Mouse (Mus musculus): ENCODE measurements around the gene Abcg8. TPM values are rescaled to one million over a fixed set of nuclear protein-coding genes. Genes with fewer than 3 reads are reported as not detected.

Gene Abcg8
- polyA plus RNA-seq, 1 experiment from 2014 or later: 0.09 TPM

DNA sequence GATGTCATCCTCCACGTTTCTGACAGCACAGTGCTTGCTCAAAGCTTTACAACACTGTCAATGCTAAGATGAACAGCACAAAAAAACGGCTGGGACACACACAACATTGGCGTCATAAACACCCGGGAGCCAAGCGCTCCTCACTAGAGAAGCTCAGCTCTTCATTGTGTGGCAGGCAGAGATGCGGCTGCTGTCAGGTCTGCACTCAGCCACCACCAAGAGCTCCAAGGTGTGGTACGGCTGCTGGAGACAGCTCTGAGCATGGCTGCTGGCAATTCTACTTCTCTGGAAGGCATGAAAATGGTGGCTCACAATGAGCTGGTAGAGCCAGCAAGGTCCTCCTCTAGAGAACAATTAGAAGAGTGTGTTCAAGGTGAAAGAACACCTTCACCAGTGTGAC lies 32.7 kb downstream of the Abcg8 start:
- Histone ChIP-seq H3K27ac (replicated peaks; ENCODE audit: low read depth, low read length) (peak overlapping the region; percentile 63), H3K4me2 (ENCODE audit: low read length) (no peak overlapping the region), H3K36me3 (ENCODE audit: control insufficient read depth, insufficient read depth, low read length) (peaks cover 24% of the 10 kb centered on the region; the same call in 1 of the 2 replicates), H3K27me3 (ENCODE audit: control insufficient read depth, insufficient read depth, low read length) (no peaks in the 10 kb centered on the region), H3K4me1 (ENCODE audit: control insufficient read depth, insufficient read depth, low read length) (peaks cover 9% of the 10 kb centered on the region; the same call in 1 of the 2 replicates), H3K4me3 (replicated peaks; ENCODE audit: low read depth, low read length) (no peak overlapping the region), H3K9ac (replicated peaks; ENCODE audit: low read length) (no peak overlapping the region), H3K9me3 (ENCODE audit: control insufficient read depth, low read length) (no peaks in the 10 kb centered on the region)
- WGBS: 85% methylated on average over 7 of the region's 7 CpGs
- ATAC-seq (ENCODE audit: low FRiP score, low TSS enrichment): no peak
- no peak for DNase-seq

DNA sequence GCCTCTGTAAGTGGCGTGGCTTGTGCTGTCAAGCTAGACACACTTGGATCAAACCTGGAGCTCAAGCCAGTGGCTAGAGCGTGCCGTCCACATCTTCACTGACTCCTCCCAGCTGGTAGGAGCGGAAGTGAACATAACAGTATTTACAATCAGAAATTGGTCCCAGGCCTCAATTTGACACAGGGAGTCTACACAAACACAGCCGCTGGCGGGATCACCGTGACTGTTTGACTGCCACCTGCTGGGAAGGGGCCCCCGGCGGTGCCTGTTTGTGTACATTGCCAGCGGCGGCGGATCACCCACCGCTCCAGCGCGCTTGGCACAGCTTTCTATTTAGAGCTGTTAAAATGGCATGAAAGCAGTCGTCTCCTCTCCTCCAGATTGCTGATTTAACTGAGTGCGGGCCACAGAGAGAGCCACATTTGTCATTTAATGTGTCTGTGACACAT lies 33.3 kb downstream of the Abcg8 start:
- DNase-seq: peak; percentile 81
- H3K9ac ChIP-seq (replicated peaks; ENCODE audit: low read length): no peak overlapping the region
- 40% methylated on average over 17 of the region's 17 CpGs for WGBS
- H3K27me3 ChIP-seq (ENCODE audit: control insufficient read depth, insufficient read depth, low read length): no peaks in the 10 kb centered on the region
- no peak overlapping the region for H3K4me2 ChIP-seq (ENCODE audit: low read length)
- peaks cover 9% of the 10 kb centered on the region; the same call in 1 of the 2 replicates for H3K4me1 ChIP-seq (ENCODE audit: control insufficient read depth, insufficient read depth, low read length)
- H3K36me3 ChIP-seq (ENCODE audit: control insufficient read depth, insufficient read depth, low read length): peaks cover 22% of the 10 kb centered on the region; the same call in 1 of the 2 replicates
- no peaks in the 10 kb centered on the region for H3K9me3 ChIP-seq (ENCODE audit: control insufficient read depth, low read length)
- no peak for ATAC-seq (ENCODE audit: low FRiP score, low TSS enrichment)
- H3K27ac ChIP-seq (replicated peaks; ENCODE audit: low read depth, low read length): peak overlapping the region; percentile 63
- H3K4me3 ChIP-seq (replicated peaks; ENCODE audit: low read depth, low read length): no peak overlapping the region

GRCm38 (mm10) chr17:84713563-84714164 lies 37.6 kb downstream of the Abcg8 start:
- Histone ChIP-seq H3K4me1 (ENCODE audit: control insufficient read depth, insufficient read depth, low read length) (peaks cover 15% of the 10 kb centered on the region), H3K4me2 (ENCODE audit: low read length) (no peak overlapping the region), H3K4me3 (replicated peaks; ENCODE audit: low read depth, low read length) (no peak overlapping the region), H3K36me3 (ENCODE audit: control insufficient read depth, insufficient read depth, low read length) (peaks cover 17% of the 10 kb centered on the region; the same call in 1 of the 2 replicates), H3K27ac (replicated peaks; ENCODE audit: low read depth, low read length) (no peak overlapping the region), H3K9me3 (ENCODE audit: control insufficient read depth, low read length) (no peaks in the 10 kb centered on the region), H3K27me3 (ENCODE audit: control insufficient read depth, insufficient read depth, low read length) (no peaks in the 10 kb centered on the region), H3K9ac (replicated peaks; ENCODE audit: low read length) (no peak overlapping the region)
- ATAC-seq (ENCODE audit: low FRiP score, low TSS enrichment): no peak
- peak; percentile 32 for DNase-seq
- 55% methylated on average over 18 of the region's 18 CpGs for WGBS

DNA sequence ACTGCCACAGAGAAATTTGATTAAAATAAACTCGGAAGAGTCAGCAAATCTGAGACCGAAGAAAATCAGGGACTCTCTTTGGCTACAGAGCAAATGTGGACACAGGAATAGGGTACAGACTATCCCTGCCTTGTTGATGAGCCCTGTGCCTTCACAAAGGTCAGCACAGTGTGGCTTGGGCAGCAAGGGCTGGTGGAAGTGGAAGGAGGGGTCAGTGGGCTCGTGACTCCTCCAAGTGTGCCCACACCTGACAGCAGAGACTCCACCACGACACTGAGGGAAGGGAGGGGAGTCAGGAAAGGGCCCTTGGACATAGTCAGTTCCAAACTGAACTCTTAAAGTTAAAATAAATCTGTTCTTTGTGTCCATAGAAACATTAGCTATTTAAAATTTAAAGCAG lies 38.8 kb downstream of the Abcg8 start:
- Histone ChIP-seq H3K36me3 (ENCODE audit: control insufficient read depth, insufficient read depth, low read length) (peaks cover 13% of the 10 kb centered on the region; the same call in 1 of the 2 replicates), H3K9me3 (ENCODE audit: control insufficient read depth, low read length) (no peaks in the 10 kb centered on the region), H3K9ac (replicated peaks; ENCODE audit: low read length) (no peak overlapping the region), H3K4me3 (replicated peaks; ENCODE audit: low read depth, low read length) (no peak overlapping the region), H3K27ac (replicated peaks; ENCODE audit: low read depth, low read length) (no peak overlapping the region), H3K27me3 (ENCODE audit: control insufficient read depth, insufficient read depth, low read length) (no peaks in the 10 kb centered on the region), H3K4me1 (ENCODE audit: control insufficient read depth, insufficient read depth, low read length) (peaks cover 6% of the 10 kb centered on the region), H3K4me2 (ENCODE audit: low read length) (no peak overlapping the region)
- WGBS: 53% methylated on average over 4 of the region's 4 CpGs
- ATAC-seq (ENCODE audit: low FRiP score, low TSS enrichment) (no peak), DNase-seq (no peak)

DNA sequence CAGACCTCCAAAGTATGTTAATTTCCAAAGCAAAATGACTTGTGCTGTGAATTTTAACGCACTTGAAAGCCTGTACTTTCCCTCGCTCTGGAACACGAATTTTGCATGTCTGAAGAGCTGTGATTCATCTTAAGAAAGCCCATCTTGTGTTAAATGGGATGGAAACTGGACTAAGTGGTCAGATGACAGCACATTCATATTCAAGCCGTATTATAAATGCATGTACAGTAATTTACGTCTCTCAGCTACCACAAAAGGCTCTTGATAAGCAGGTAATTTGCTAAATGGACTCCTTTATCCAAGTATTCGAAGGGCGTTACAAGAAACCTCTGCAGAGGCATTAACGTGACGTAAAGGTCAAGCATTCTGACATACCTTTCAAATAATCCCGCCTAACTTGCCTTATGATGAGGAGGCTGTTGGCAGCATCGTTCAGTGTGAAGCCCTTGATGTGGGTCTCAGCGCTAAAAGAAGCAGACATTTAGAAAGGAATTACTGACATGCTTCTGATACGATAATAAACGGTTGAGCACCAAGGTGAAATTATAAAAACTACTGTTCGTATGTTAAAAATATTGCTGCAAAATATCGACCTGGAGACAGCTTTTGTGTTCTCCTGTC lies 40.3 kb downstream of the Abcg8 start:
- Histone ChIP-seq H3K27ac (replicated peaks; ENCODE audit: low read depth, low read length) (no peak overlapping the region), H3K9me3 (ENCODE audit: control insufficient read depth, low read length) (no peaks in the 10 kb centered on the region), H3K27me3 (ENCODE audit: control insufficient read depth, insufficient read depth, low read length) (no peaks in the 10 kb centered on the region), H3K4me1 (ENCODE audit: control insufficient read depth, insufficient read depth, low read length) (peaks cover 6% of the 10 kb centered on the region), H3K4me2 (ENCODE audit: low read length) (no peak overlapping the region), H3K4me3 (replicated peaks; ENCODE audit: low read depth, low read length) (no peak overlapping the region), H3K36me3 (ENCODE audit: control insufficient read depth, insufficient read depth, low read length) (peaks cover 13% of the 10 kb centered on the region; the same call in 1 of the 2 replicates), H3K9ac (replicated peaks; ENCODE audit: low read length) (no peak overlapping the region)
- ATAC-seq (ENCODE audit: low FRiP score, low TSS enrichment) (no peak), DNase-seq (peak; percentile 21)
- WGBS: 50% methylated on average over 16 of the region's 16 CpGs

DNA sequence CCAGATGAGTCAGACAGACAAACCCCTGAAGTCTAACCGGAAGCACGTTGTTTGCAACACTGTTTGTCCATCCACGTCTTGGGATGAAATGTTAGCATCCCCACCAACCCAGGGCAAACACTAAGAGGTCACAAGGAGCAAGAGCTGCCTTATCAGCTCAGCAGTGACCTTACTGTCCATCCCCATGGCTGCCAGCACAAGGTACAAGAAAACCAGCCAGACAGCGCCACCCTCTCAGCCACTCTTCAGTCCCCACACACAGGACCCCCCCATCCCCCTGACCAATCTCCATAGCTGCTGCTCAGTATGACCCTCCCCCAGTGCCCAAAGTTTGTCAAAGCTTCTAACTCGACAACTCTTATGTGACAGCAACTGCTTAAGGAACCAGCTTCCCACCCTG lies 41.3 kb downstream of the Abcg8 start:
- no peak for DNase-seq
- H3K27ac ChIP-seq (replicated peaks; ENCODE audit: low read depth, low read length): no peak overlapping the region
- no peaks in the 10 kb centered on the region for H3K9me3 ChIP-seq (ENCODE audit: control insufficient read depth, low read length)
- no peak overlapping the region for H3K4me3 ChIP-seq (replicated peaks; ENCODE audit: low read depth, low read length)
- H3K36me3 ChIP-seq (ENCODE audit: control insufficient read depth, insufficient read depth, low read length): peaks cover 17% of the 10 kb centered on the region
- no peak overlapping the region for H3K4me2 ChIP-seq (ENCODE audit: low read length)
- 85% methylated on average over 5 of the region's 5 CpGs for WGBS
- H3K9ac ChIP-seq (replicated peaks; ENCODE audit: low read length): no peak overlapping the region
- peaks cover 6% of the 10 kb centered on the region for H3K4me1 ChIP-seq (ENCODE audit: control insufficient read depth, insufficient read depth, low read length)
- ATAC-seq (ENCODE audit: low FRiP score, low TSS enrichment): no peak
- H3K27me3 ChIP-seq (ENCODE audit: control insufficient read depth, insufficient read depth, low read length): no peaks in the 10 kb centered on the region

GRCm38 (mm10) chr17:84719105-84719504 lies 43.0 kb downstream of the Abcg8 start:
- Histone ChIP-seq H3K4me2 (ENCODE audit: low read length) (no peak overlapping the region), H3K9ac (replicated peaks; ENCODE audit: low read length) (no peak overlapping the region), H3K4me1 (ENCODE audit: control insufficient read depth, insufficient read depth, low read length) (peaks cover 6% of the 10 kb centered on the region), H3K4me3 (replicated peaks; ENCODE audit: low read depth, low read length) (no peak overlapping the region), H3K27me3 (ENCODE audit: control insufficient read depth, insufficient read depth, low read length) (no peaks in the 10 kb centered on the region), H3K9me3 (ENCODE audit: control insufficient read depth, low read length) (no peaks in the 10 kb centered on the region), H3K27ac (replicated peaks; ENCODE audit: low read depth, low read length) (no peak overlapping the region), H3K36me3 (ENCODE audit: control insufficient read depth, insufficient read depth, low read length) (peaks cover 20% of the 10 kb centered on the region; the same call in 1 of the 2 replicates)
- ATAC-seq (ENCODE audit: low FRiP score, low TSS enrichment) (no peak), DNase-seq (no peak)
- 84% methylated on average over 3 of the region's 3 CpGs for WGBS

DNA sequence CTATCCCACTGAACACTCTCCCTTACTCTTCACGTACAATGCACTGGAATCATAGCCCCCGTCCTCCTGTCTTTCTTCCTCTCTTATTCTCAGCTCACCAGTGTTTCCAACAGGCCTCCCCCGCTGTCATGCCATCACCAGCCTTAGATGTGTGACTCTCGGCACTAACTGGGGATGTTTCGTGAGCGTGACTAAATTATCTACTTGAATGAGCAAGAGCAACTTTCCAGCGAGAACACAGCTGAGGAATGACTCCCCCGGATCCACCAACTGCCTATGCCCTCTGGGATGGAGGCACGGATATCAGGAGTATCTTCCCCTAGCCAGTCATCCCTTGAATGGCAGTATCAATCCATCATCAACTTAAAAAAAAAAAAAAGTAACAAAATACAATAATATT lies 47.9 kb downstream of the Abcg8 start:
- Histone ChIP-seq H3K9me3 (ENCODE audit: control insufficient read depth, low read length) (no peaks in the 10 kb centered on the region), H3K27me3 (ENCODE audit: control insufficient read depth, insufficient read depth, low read length) (no peaks in the 10 kb centered on the region), H3K9ac (replicated peaks; ENCODE audit: low read length) (no peak overlapping the region), H3K4me1 (ENCODE audit: control insufficient read depth, insufficient read depth, low read length) (no peaks in the 10 kb centered on the region), H3K4me3 (replicated peaks; ENCODE audit: low read depth, low read length) (no peak overlapping the region), H3K4me2 (ENCODE audit: low read length) (no peak overlapping the region), H3K36me3 (ENCODE audit: control insufficient read depth, insufficient read depth, low read length) (peaks cover 37% of the 10 kb centered on the region), H3K27ac (replicated peaks; ENCODE audit: low read depth, low read length) (no peak overlapping the region)
- no peak for DNase-seq
- 59% methylated on average over 9 of the region's 9 CpGs for WGBS
- ATAC-seq (ENCODE audit: low FRiP score, low TSS enrichment): no peak

- Histone ChIP-seq H3K4me1 (ENCODE audit: control insufficient read depth, insufficient read depth, low read length) (no peaks in the 10 kb centered on the region), H3K36me3 (ENCODE audit: control insufficient read depth, insufficient read depth, low read length) (peaks cover 41% of the 10 kb centered on the region), H3K27ac (replicated peaks; ENCODE audit: low read depth, low read length) (no peak overlapping the region), H3K4me3 (replicated peaks; ENCODE audit: low read depth, low read length) (no peak overlapping the region), H3K4me2 (ENCODE audit: low read length) (no peak overlapping the region), H3K9me3 (ENCODE audit: control insufficient read depth, low read length) (no peaks in the 10 kb centered on the region), H3K9ac (replicated peaks; ENCODE audit: low read length) (no peak overlapping the region), H3K27me3 (ENCODE audit: control insufficient read depth, insufficient read depth, low read length) (no peaks in the 10 kb centered on the region)
- WGBS: 98% methylated on average over 3 of the region's 3 CpGs
- DNase-seq: no peak
- no peak for ATAC-seq (ENCODE audit: low FRiP score, low TSS enrichment)
Observed at GRCm38 (mm10) chr17:84725163-84725562, 49.1 kb downstream of the Abcg8 start.
